Mouse (Mus musculus): ENCODE measurements at regions not wholly inside any gene's neighbourhood (a gene's known extent, or its start where the extent isn't known, plus 50 kb on each side); places are given as distances from the start of the nearest gene placed in this dataset.

- H3K27me3 ChIP-seq (ENCODE audit: control insufficient read depth, insufficient read depth, low read length), result no peaks in the 10 kb centered on the region
- whole genome bisulfite sequencing, result 58% methylated on average over 13 of the region's 13 CpGs
- no peak for TF ChIP-seq POLR2A (IDR thresholded peaks at IDR 0.05; ENCODE audit: low read depth, low read length)
- TF ChIP-seq CTCF (IDR thresholded peaks at IDR 0.05; ENCODE audit: extremely low read depth, insufficient read length, insufficient replicate concordance, low read depth, low read length), result no peak
Measured at GRCm38 (mm10) chr1:35653119-35653956, 414.9 kb upstream of the Hs6st1 start.

GRCm38 (mm10) chr1:35663006-35663405, 405.2 kb upstream of the Hs6st1 start:
- Histone ChIP-seq H3K4me3 (ENCODE audit: low read depth, low read length) (no peak overlapping the region), H3K27ac (ENCODE audit: insufficient read depth, low read depth, low read length) (no peak overlapping the region), H3K27me3 (ENCODE audit: control insufficient read depth, insufficient read depth, low read length) (no peaks in the 10 kb centered on the region), H3K4me1 (ENCODE audit: control insufficient read depth, insufficient read depth, insufficient read length, low read length) (no peaks in the 10 kb centered on the region), H3K36me3 (ENCODE audit: control insufficient read depth, insufficient read depth, low read length) (no peaks in the 10 kb centered on the region)
- 85% methylated on average over 4 of the region's 4 CpGs for WGBS
- TF ChIP-seq POLR2A (IDR thresholded peaks at IDR 0.05; ENCODE audit: low read depth, low read length) (no peak), CTCF (IDR thresholded peaks at IDR 0.05; ENCODE audit: extremely low read depth, insufficient read length, insufficient replicate concordance, low read depth, low read length) (no peak)

More at GRCm38 (mm10) chr1:35653119-35653956, 414.9 kb upstream of the Hs6st1 start:
- no peak overlapping the region; the same call in 1 of the 2 replicates for H3K27ac ChIP-seq (ENCODE audit: insufficient read depth, low read depth, low read length)
- H3K4me3 ChIP-seq (ENCODE audit: low read depth, low read length), result no peak overlapping the region
- H3K36me3 ChIP-seq (ENCODE audit: control insufficient read depth, insufficient read depth, low read length), result no peaks in the 10 kb centered on the region
- no peaks in the 10 kb centered on the region for H3K4me1 ChIP-seq (ENCODE audit: control insufficient read depth, insufficient read depth, insufficient read length, low read length)

- Histone ChIP-seq H3K27ac (ENCODE audit: insufficient read depth, low read depth, low read length) (no peak overlapping the region), H3K36me3 (ENCODE audit: control insufficient read depth, insufficient read depth, low read length) (no peaks in the 10 kb centered on the region), H3K4me3 (ENCODE audit: low read depth, low read length) (no peak overlapping the region), H3K4me1 (ENCODE audit: control insufficient read depth, insufficient read depth, insufficient read length, low read length) (no peaks in the 10 kb centered on the region), H3K27me3 (ENCODE audit: control insufficient read depth, insufficient read depth, low read length) (no peaks in the 10 kb centered on the region)
- WGBS, result 83% methylated on average over 4 of the region's 4 CpGs
- TF ChIP-seq POLR2A (IDR thresholded peaks at IDR 0.05; ENCODE audit: low read depth, low read length), result no peak
- no peak for TF ChIP-seq CTCF (IDR thresholded peaks at IDR 0.05; ENCODE audit: extremely low read depth, insufficient read length, insufficient replicate concordance, low read depth, low read length)
Measured at GRCm38 (mm10) chr1:35673524-35673923, 394.7 kb upstream of the Hs6st1 start.

DNA sequence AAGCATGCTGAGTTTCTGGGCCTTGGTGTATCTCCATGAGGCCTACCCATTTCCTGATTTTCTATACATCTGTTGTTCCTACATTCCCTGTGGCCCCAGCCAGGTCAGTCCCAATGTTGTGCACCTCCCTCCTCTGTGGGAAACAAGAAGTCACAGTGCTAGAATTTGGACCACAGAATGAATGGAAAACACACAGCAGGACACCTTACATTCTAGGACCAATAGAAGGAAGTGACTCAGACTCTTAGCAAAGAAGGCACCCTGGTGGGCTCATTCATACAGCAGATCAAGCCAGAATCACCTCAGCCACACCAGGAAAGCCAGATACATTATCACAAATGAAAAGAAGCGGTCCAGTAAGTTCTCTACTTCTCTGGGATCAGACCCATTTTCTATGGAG, 394.2 kb upstream of the Hs6st1 start:
- TF ChIP-seq CTCF (IDR thresholded peaks at IDR 0.05; ENCODE audit: extremely low read depth, insufficient read length, insufficient replicate concordance, low read depth, low read length) (no peak), POLR2A (IDR thresholded peaks at IDR 0.05; ENCODE audit: low read depth, low read length) (no peak)
- 77% methylated on average over 1 of the region's 1 CpGs for WGBS
- H3K27me3 ChIP-seq (ENCODE audit: control insufficient read depth, insufficient read depth, low read length), result no peaks in the 10 kb centered on the region
- H3K4me3 ChIP-seq (ENCODE audit: low read depth, low read length), result no peak overlapping the region
- no peaks in the 10 kb centered on the region for H3K4me1 ChIP-seq (ENCODE audit: control insufficient read depth, insufficient read depth, insufficient read length, low read length)
- no peaks in the 10 kb centered on the region for H3K36me3 ChIP-seq (ENCODE audit: control insufficient read depth, insufficient read depth, low read length)
- no peak overlapping the region for H3K27ac ChIP-seq (ENCODE audit: insufficient read depth, low read depth, low read length)

DNA sequence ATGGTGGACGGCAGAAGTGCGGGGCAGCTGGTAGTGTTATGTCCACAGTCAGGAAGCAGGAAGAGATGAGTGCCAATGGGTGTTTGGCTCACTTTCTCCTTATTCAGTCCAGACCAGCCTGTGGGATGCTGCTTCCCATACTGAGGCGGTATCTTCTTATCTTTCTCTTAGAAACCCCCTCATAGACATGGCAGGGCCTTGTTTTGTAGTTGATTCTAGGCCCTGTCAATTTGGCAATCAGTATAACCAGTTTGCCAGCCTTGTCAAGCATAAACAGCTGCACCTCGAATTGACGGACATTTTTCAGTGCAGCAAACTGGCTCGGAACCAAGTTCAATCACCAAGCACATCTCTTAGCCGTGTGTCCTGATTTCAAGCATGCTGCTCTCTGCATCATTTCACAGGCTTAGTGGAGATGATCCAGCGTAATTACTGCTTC, 385.7 kb upstream of the Hs6st1 start:
- Histone ChIP-seq H3K27me3 (ENCODE audit: control insufficient read depth, insufficient read depth, low read length) (peaks cover 2% of the 10 kb centered on the region; the same call in 1 of the 2 replicates), H3K4me3 (ENCODE audit: low read depth, low read length) (no peak overlapping the region), H3K36me3 (ENCODE audit: control insufficient read depth, insufficient read depth, low read length) (no peaks in the 10 kb centered on the region), H3K27ac (ENCODE audit: insufficient read depth, low read depth, low read length) (no peak overlapping the region), H3K4me1 (ENCODE audit: control insufficient read depth, insufficient read depth, insufficient read length, low read length) (no peaks in the 10 kb centered on the region)
- TF ChIP-seq POLR2A (IDR thresholded peaks at IDR 0.05; ENCODE audit: low read depth, low read length), result no peak
- no peak for TF ChIP-seq CTCF (IDR thresholded peaks at IDR 0.05; ENCODE audit: extremely low read depth, insufficient read length, insufficient replicate concordance, low read depth, low read length)
- 76% methylated on average over 8 of the region's 8 CpGs for WGBS

DNA sequence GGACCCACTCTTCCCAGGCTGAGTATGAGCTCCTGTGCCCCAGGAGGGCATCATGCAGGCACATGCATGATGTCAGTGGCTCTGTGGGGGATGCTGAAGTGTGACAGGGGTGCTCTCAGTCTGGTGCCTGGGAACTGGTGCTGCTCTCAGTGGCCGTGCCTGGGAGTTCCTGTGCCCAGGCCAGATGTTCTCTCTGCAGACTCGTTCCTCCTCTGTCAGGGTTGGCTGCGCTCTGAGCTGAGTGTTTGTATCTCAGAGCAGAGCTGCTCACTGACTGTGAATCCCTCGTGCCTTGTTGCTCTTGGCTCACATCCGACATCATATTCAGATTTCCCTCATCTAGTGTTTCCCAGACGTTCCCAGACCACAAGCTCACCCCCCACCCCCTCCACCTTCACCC, 382.5 kb upstream of the Hs6st1 start:
- no peaks in the 10 kb centered on the region for H3K4me1 ChIP-seq (ENCODE audit: control insufficient read depth, insufficient read depth, insufficient read length, low read length)
- WGBS, result 51% methylated on average over 6 of the region's 6 CpGs
- TF ChIP-seq CTCF (IDR thresholded peaks at IDR 0.05; ENCODE audit: extremely low read depth, insufficient read length, insufficient replicate concordance, low read depth, low read length), result no peak
- no peak overlapping the region for H3K4me3 ChIP-seq (ENCODE audit: low read depth, low read length)
- H3K36me3 ChIP-seq (ENCODE audit: control insufficient read depth, insufficient read depth, low read length), result no peaks in the 10 kb centered on the region
- H3K27ac ChIP-seq (ENCODE audit: insufficient read depth, low read depth, low read length), result no peak overlapping the region
- H3K27me3 ChIP-seq (ENCODE audit: control insufficient read depth, insufficient read depth, low read length), result peaks cover 2% of the 10 kb centered on the region; the same call in 1 of the 2 replicates

GRCm38 (mm10) chr1:35694349-35694748, 373.9 kb upstream of the Hs6st1 start:
- Histone ChIP-seq H3K4me1 (ENCODE audit: control insufficient read depth, insufficient read depth, insufficient read length, low read length) (no peaks in the 10 kb centered on the region), H3K27ac (ENCODE audit: insufficient read depth, low read depth, low read length) (no peak overlapping the region), H3K4me3 (ENCODE audit: low read depth, low read length) (no peak overlapping the region), H3K36me3 (ENCODE audit: control insufficient read depth, insufficient read depth, low read length) (no peaks in the 10 kb centered on the region), H3K27me3 (ENCODE audit: control insufficient read depth, insufficient read depth, low read length) (no peaks in the 10 kb centered on the region)
- TF ChIP-seq CTCF (IDR thresholded peaks at IDR 0.05; ENCODE audit: extremely low read depth, insufficient read length, insufficient replicate concordance, low read depth, low read length) (no peak), POLR2A (IDR thresholded peaks at IDR 0.05; ENCODE audit: low read depth, low read length) (no peak)
- 69% methylated on average over 3 of the region's 3 CpGs for WGBS
